Mouse (Mus musculus): ENCODE measurements around the gene Chst8. TPM values are rescaled to one million over a fixed set of nuclear protein-coding genes. Genes with fewer than 3 reads are reported as not detected.

The Chst8 gene
- polyA plus RNA-seq, 1 experiment from 2014 or later, result 7.6 TPM

- peaks cover 35% of the 10 kb centered on the region for H3K4me1 ChIP-seq
- peaks cover 38% of the 10 kb centered on the region for H3K36me3 ChIP-seq (replicated peaks)
- DNase-seq (ENCODE audit: low spot score), result peak; percentile 74
- no peaks in the 10 kb centered on the region for H3K9me3 ChIP-seq
- H3K27me3 ChIP-seq (replicated peaks; ENCODE audit: low read depth, poor library complexity, severe bottlenecking), result no peaks in the 10 kb centered on the region
- peak overlapping the region; percentile 92 for H3K4me3 ChIP-seq
- WGBS, result under 1% methylated on average over 48 of the region's 48 CpGs
- H3K27ac ChIP-seq (replicated peaks), result peak overlapping the region; percentile 100
Observed at GRCm38 (mm10) chr7:34652751-34653502, 159.6 kb downstream of the Chst8 start.

- peak overlapping the region; percentile 100 for H3K27ac ChIP-seq (replicated peaks)
- peaks cover 53% of the 10 kb centered on the region for H3K36me3 ChIP-seq (replicated peaks)
- no peaks in the 10 kb centered on the region for H3K27me3 ChIP-seq (replicated peaks; ENCODE audit: low read depth, poor library complexity, severe bottlenecking)
- peak overlapping the region; percentile 92 for H3K4me3 ChIP-seq
- WGBS, result 26% methylated on average over 2 of the region's 2 CpGs
- peaks cover 33% of the 10 kb centered on the region for H3K4me1 ChIP-seq
- DNase-seq (ENCODE audit: low spot score), result peak; percentile 65
- H3K9me3 ChIP-seq, result no peaks in the 10 kb centered on the region
Observed at GRCm38 (mm10) chr7:34651381-34651780, 161.1 kb downstream of the Chst8 start.

GRCm38 (mm10) chr7:34647052-34647451, 165.5 kb downstream of the Chst8 start:
- Histone ChIP-seq H3K27me3 (replicated peaks; ENCODE audit: low read depth, poor library complexity, severe bottlenecking) (no peaks in the 10 kb centered on the region), H3K9me3 (no peaks in the 10 kb centered on the region), H3K4me3 (no peak overlapping the region), H3K4me1 (peaks cover 16% of the 10 kb centered on the region), H3K36me3 (replicated peaks) (peaks cover 96% of the 10 kb centered on the region), H3K27ac (replicated peaks) (no peak overlapping the region)
- no peak for DNase-seq (ENCODE audit: low spot score)
- WGBS, result 90% methylated on average over 9 of the region's 9 CpGs

GRCm38 (mm10) chr7:34646144-34646795, 166.2 kb downstream of the Chst8 start:
- DNase-seq (ENCODE audit: low spot score), result no peak
- Histone ChIP-seq H3K27me3 (replicated peaks; ENCODE audit: low read depth, poor library complexity, severe bottlenecking) (no peaks in the 10 kb centered on the region), H3K4me1 (peaks cover 8% of the 10 kb centered on the region), H3K9me3 (no peaks in the 10 kb centered on the region), H3K27ac (replicated peaks) (no peak overlapping the region), H3K4me3 (no peak overlapping the region), H3K36me3 (replicated peaks) (peaks cover 100% of the 10 kb centered on the region)
- 91% methylated on average over 12 of the region's 12 CpGs for WGBS

GRCm38 (mm10) chr7:34645623-34646022, 166.9 kb downstream of the Chst8 start:
- Histone ChIP-seq H3K9me3 (no peaks in the 10 kb centered on the region), H3K36me3 (replicated peaks) (peaks cover 100% of the 10 kb centered on the region), H3K27ac (replicated peaks) (no peak overlapping the region), H3K27me3 (replicated peaks; ENCODE audit: low read depth, poor library complexity, severe bottlenecking) (no peaks in the 10 kb centered on the region), H3K4me1 (peaks cover 2% of the 10 kb centered on the region), H3K4me3 (no peak overlapping the region)
- WGBS, result 93% methylated on average over 2 of the region's 2 CpGs
- DNase-seq (ENCODE audit: low spot score), result no peak

- H3K4me3 ChIP-seq, result no peak overlapping the region
- H3K27me3 ChIP-seq (replicated peaks; ENCODE audit: low read depth, poor library complexity, severe bottlenecking), result no peaks in the 10 kb centered on the region
- peaks cover 100% of the 10 kb centered on the region for H3K36me3 ChIP-seq (replicated peaks)
- H3K4me1 ChIP-seq, result no peaks in the 10 kb centered on the region
- no peak for DNase-seq (ENCODE audit: low spot score)
- H3K27ac ChIP-seq (replicated peaks), result no peak overlapping the region
- WGBS, result 92% methylated on average over 18 of the region's 18 CpGs
- H3K9me3 ChIP-seq, result no peaks in the 10 kb centered on the region
Observed at GRCm38 (mm10) chr7:34644591-34644990, 167.9 kb downstream of the Chst8 start.

- Histone ChIP-seq H3K27me3 (replicated peaks; ENCODE audit: low read depth, poor library complexity, severe bottlenecking) (no peaks in the 10 kb centered on the region), H3K36me3 (replicated peaks) (peaks cover 100% of the 10 kb centered on the region), H3K4me3 (no peak overlapping the region), H3K4me1 (no peaks in the 10 kb centered on the region), H3K27ac (replicated peaks) (no peak overlapping the region), H3K9me3 (no peaks in the 10 kb centered on the region)
- DNase-seq (ENCODE audit: low spot score), result no peak
- WGBS, result 86% methylated on average over 6 of the region's 6 CpGs
Observed at GRCm38 (mm10) chr7:34643329-34643728, 169.2 kb downstream of the Chst8 start.

GRCm38 (mm10) chr7:34641968-34642367, 170.5 kb downstream of the Chst8 start:
- WGBS, result 91% methylated on average over 13 of the region's 13 CpGs

GRCm38 (mm10) chr7:34639798-34640197, 172.7 kb downstream of the Chst8 start:
- Histone ChIP-seq H3K36me3 (replicated peaks) (peaks cover 75% of the 10 kb centered on the region), H3K4me1 (no peaks in the 10 kb centered on the region), H3K9me3 (no peaks in the 10 kb centered on the region), H3K27ac (replicated peaks) (no peak overlapping the region), H3K27me3 (replicated peaks; ENCODE audit: low read depth, poor library complexity, severe bottlenecking) (no peaks in the 10 kb centered on the region), H3K4me3 (no peak overlapping the region)
- 88% methylated on average over 11 of the region's 11 CpGs for WGBS
- DNase-seq (ENCODE audit: low spot score), result no peak

More at GRCm38 (mm10) chr7:34641968-34642367, 170.5 kb downstream of the Chst8 start:
- no peaks in the 10 kb centered on the region for H3K9me3 ChIP-seq
- no peak overlapping the region for H3K27ac ChIP-seq (replicated peaks)
- peaks cover 97% of the 10 kb centered on the region for H3K36me3 ChIP-seq (replicated peaks)
- no peak overlapping the region for H3K4me3 ChIP-seq
- DNase-seq (ENCODE audit: low spot score), result no peak
- H3K4me1 ChIP-seq, result no peaks in the 10 kb centered on the region
- H3K27me3 ChIP-seq (replicated peaks; ENCODE audit: low read depth, poor library complexity, severe bottlenecking), result no peaks in the 10 kb centered on the region

- peaks cover 44% of the 10 kb centered on the region for H3K36me3 ChIP-seq (replicated peaks)
- H3K9me3 ChIP-seq, result no peaks in the 10 kb centered on the region
- no peaks in the 10 kb centered on the region for H3K4me1 ChIP-seq
- 83% methylated on average over 4 of the region's 4 CpGs for WGBS
- no peaks in the 10 kb centered on the region for H3K27me3 ChIP-seq (replicated peaks; ENCODE audit: low read depth, poor library complexity, severe bottlenecking)
- H3K27ac ChIP-seq (replicated peaks), result no peak overlapping the region
- H3K4me3 ChIP-seq, result no peak overlapping the region
- DNase-seq (ENCODE audit: low spot score), result no peak
Observed at GRCm38 (mm10) chr7:34636661-34637060, 175.8 kb downstream of the Chst8 start.

- DNase-seq (ENCODE audit: low spot score), result no peak
- 85% methylated on average over 10 of the region's 10 CpGs for WGBS
Observed at GRCm38 (mm10) chr7:34632966-34633742, 179.4 kb downstream of the Chst8 start.

GRCm38 (mm10) chr7:34630211-34631085, 182.1 kb downstream of the Chst8 start:
- Histone ChIP-seq H3K27me3 (replicated peaks; ENCODE audit: low read depth, poor library complexity, severe bottlenecking) (no peaks in the 10 kb centered on the region), H3K9me3 (no peaks in the 10 kb centered on the region), H3K4me1 (peaks cover 18% of the 10 kb centered on the region), H3K4me3 (peak overlapping the region; percentile 60), H3K27ac (replicated peaks) (peak overlapping the region; percentile 84), H3K36me3 (replicated peaks) (no peaks in the 10 kb centered on the region)
- peak; percentile 80 for DNase-seq (ENCODE audit: low spot score)
- 1% methylated on average over 34 of the region's 34 CpGs for WGBS

More at GRCm38 (mm10) chr7:34632966-34633742, 179.4 kb downstream of the Chst8 start:
- no peak overlapping the region for H3K27ac ChIP-seq (replicated peaks)
- H3K27me3 ChIP-seq (replicated peaks; ENCODE audit: low read depth, poor library complexity, severe bottlenecking), result no peaks in the 10 kb centered on the region
- peaks cover 9% of the 10 kb centered on the region for H3K36me3 ChIP-seq (replicated peaks)
- peaks cover 18% of the 10 kb centered on the region for H3K4me1 ChIP-seq
- no peak overlapping the region for H3K4me3 ChIP-seq
- no peaks in the 10 kb centered on the region for H3K9me3 ChIP-seq
